Mouse (Mus musculus) liver, adult 2 months (tissue): ENCODE data around the gene Tmprss5. TPM values are rescaled to one million over a fixed set of nuclear protein-coding genes. Genes with fewer than 3 reads are reported as not detected.

ENCODE experiments used
- DNase-seq: peaks from one replicate; pipeline ENCODE4 v3.0.0-alpha.2; 2011; ENCODE audit warnings: low read depth, low spot score; ENCODE audit errors: extremely low read depth
- H3K27ac ChIP-seq: fragments of 200-500 bp; replicated peaks from 2 replicates; pipeline ENCODE4 v1.5.1; 2012; ENCODE audit warnings: low read depth, mild to moderate bottlenecking, control low read depth, inconsistent platforms, low read length; ENCODE audit not compliant: insufficient read depth
- H3K27me3 ChIP-seq: fragments of 200-500 bp; 2 replicates; pipeline ENCODE4 v1.6.1; 2012; ENCODE audit warnings: mild to moderate bottlenecking, moderate library complexity, low read length, inconsistent platforms; ENCODE audit not compliant: control insufficient read depth, insufficient read depth
- H3K36me3 ChIP-seq: fragments of 200-500 bp; 2 replicates; pipeline ENCODE4 v1.6.1; 2012; ENCODE audit warnings: low read length, inconsistent platforms; ENCODE audit not compliant: control insufficient read depth, insufficient read depth
- H3K4me1 ChIP-seq: fragments of 200-500 bp; 2 replicates; pipeline ENCODE4 v1.6.1; 2011; ENCODE audit warnings: low read length; ENCODE audit not compliant: control insufficient read depth, insufficient read depth
- H3K4me3 ChIP-seq: fragments of 200-500 bp; 2 replicates; pipeline ENCODE4 v1.5.1; 2011; ENCODE audit warnings: low read depth, mild to moderate bottlenecking, control low read depth, low read length, moderate library complexity; ENCODE audit not compliant: insufficient read depth
- H3K79me2 ChIP-seq: fragments of 200-500 bp; 2 replicates; pipeline ENCODE4 v1.6.1; 2012; ENCODE audit warnings: inconsistent platforms, mild to moderate bottlenecking, low read length, moderate library complexity; ENCODE audit not compliant: control insufficient read depth, insufficient read depth
- H3K9ac ChIP-seq: fragments of 200-500 bp; 2 replicates; pipeline ENCODE4 v1.6.1; 2012; ENCODE audit warnings: low read depth, mild to moderate bottlenecking, control low read depth, inconsistent platforms, low read length
- CTCF ChIP-seq: fragments of 200-500 bp; IDR thresholded peaks from 2 replicates; pipeline ENCODE4 v1.5.1; 2011; ENCODE audit warnings: low read depth, low read length, control low read depth
- POLR2A ChIP-seq: fragments of 200-500 bp; IDR thresholded peaks from 2 replicates; pipeline ENCODE4 v1.6.1; 2011; ENCODE audit warnings: low read length, control low read depth; ENCODE audit not compliant: insufficient read depth; ENCODE audit errors: extremely low read depth
- WGBS: fragments of 180-500 bp; shearing (Covaris S2); methylation state at CpG from one replicate; pipeline ENCODE4 v1.1.7; 2018; 5-methylcytosine and 5-hydroxymethylcytosine counted together
- polyA plus RNA-seq: library from polyadenylated mRNA; depleted of rRNA; stranded (reverse); fragments of >200 nt; gene quantifications from 2 replicates; pipeline ENCODE4 v1.2.3, GENCODE M21; 2012
- total RNA-seq: library from RNA; depleted of rRNA; stranded (reverse); fragments of >200 nt; gene quantifications from 2 replicates; pipeline ENCODE4 v1.2.3, GENCODE M21; 2014

The Tmprss5 gene
- total and polyA plus RNA-seq, 2 experiments = not detected

- H3K36me3 ChIP-seq = peaks cover 45% of the 10 kb centered on the region
- no peaks in the 10 kb centered on the region for H3K79me2 ChIP-seq
- H3K4me3 ChIP-seq = no peak overlapping the region
- TF ChIP-seq POLR2A (no peak), CTCF (no peak)
- 92% methylated on average over 3 of the region's 3 CpGs for WGBS
- no peak overlapping the region for H3K27ac ChIP-seq
- H3K27me3 ChIP-seq = no peaks in the 10 kb centered on the region
- H3K4me1 ChIP-seq = no peaks in the 10 kb centered on the region
- no peak for DNase-seq
- H3K9ac ChIP-seq = no peak overlapping the region
Observed at GRCm38 (mm10) chr9:49076847-49077246, 4.2 kb upstream of the Tmprss5 start.

DNA sequence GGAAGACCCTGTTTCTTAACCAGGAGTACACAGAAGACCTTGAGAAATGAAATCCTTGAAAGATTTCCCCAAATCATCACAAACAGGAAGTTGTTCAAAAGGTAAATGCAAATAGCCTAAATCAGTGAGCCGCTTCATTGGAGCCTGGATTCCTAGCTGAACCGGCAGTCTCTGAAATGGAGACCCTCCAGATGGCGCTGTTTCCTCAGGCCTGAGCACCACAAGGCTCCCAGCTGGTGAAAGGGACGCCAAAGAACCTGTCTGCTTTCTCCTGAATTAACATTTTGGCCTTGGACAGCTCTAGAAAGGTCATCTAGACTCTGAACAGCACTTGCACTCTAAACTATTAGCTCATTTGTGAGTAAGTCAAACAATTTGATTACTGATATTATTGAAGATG lies 501 bp downstream of the Tmprss5 start:
- Histone ChIP-seq H3K9ac (no peak overlapping the region), H3K4me1 (no peaks in the 10 kb centered on the region), H3K4me3 (no peak overlapping the region), H3K79me2 (no peaks in the 10 kb centered on the region), H3K27me3 (no peaks in the 10 kb centered on the region), H3K27ac (no peak overlapping the region), H3K36me3 (peaks cover 21% of the 10 kb centered on the region)
- peak; percentile 25 for DNase-seq
- WGBS = 29% methylated on average over 4 of the region's 4 CpGs
- TF ChIP-seq POLR2A (no peak), CTCF (peak; percentile 79)

DNA sequence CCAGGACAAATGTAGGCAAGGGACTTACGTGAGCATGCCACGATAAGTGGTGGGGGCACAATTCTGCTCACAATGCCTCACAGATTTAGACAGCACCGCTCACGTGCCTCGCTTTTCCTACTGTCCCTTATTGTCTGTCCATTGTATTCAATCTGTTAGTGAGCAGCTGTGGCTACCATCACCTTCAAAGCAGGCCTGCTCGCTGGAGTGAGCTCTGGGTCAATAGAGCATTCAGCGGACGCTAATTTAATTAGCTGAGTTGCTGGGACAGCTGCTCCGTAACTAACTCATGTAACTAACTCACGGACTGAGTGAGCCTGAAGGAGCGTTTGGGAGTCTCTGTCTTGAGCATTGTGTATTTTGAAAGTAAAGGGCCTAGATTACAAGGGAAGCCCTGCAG lies 6.3 kb downstream of the Tmprss5 start:
- no peaks in the 10 kb centered on the region for H3K79me2 ChIP-seq
- H3K27me3 ChIP-seq = no peaks in the 10 kb centered on the region
- no peak for DNase-seq
- H3K9ac ChIP-seq = no peak overlapping the region
- TF ChIP-seq CTCF (no peak), POLR2A (no peak)
- no peaks in the 10 kb centered on the region for H3K36me3 ChIP-seq
- 75% methylated on average over 11 of the region's 11 CpGs for WGBS
- no peak overlapping the region for H3K27ac ChIP-seq
- no peaks in the 10 kb centered on the region for H3K4me1 ChIP-seq
- H3K4me3 ChIP-seq = no peak overlapping the region

GRCm38 (mm10) chr9:49098871-49099270 lies 17.8 kb downstream of the Tmprss5 start:
- Histone ChIP-seq H3K27me3 (no peaks in the 10 kb centered on the region), H3K4me1 (no peaks in the 10 kb centered on the region), H3K27ac (no peak overlapping the region), H3K36me3 (no peaks in the 10 kb centered on the region), H3K9ac (no peak overlapping the region), H3K79me2 (no peaks in the 10 kb centered on the region), H3K4me3 (no peak overlapping the region)
- DNase-seq = no peak
- TF ChIP-seq POLR2A = no peak
- no peak for TF ChIP-seq CTCF
- WGBS = 91% methylated on average over 3 of the region's 3 CpGs

- H3K27ac ChIP-seq = no peak overlapping the region
- DNase-seq = no peak
- no peaks in the 10 kb centered on the region for H3K4me1 ChIP-seq
- H3K4me3 ChIP-seq = no peak overlapping the region
- WGBS = 78% methylated on average over 1 of the region's 1 CpGs
- no peaks in the 10 kb centered on the region for H3K36me3 ChIP-seq
- no peaks in the 10 kb centered on the region for H3K79me2 ChIP-seq
- H3K9ac ChIP-seq = no peak overlapping the region
- H3K27me3 ChIP-seq = no peaks in the 10 kb centered on the region
- TF ChIP-seq CTCF (no peak), POLR2A (no peak)
Observed at GRCm38 (mm10) chr9:49102328-49102727, 21.3 kb downstream of the Tmprss5 start.

GRCm38 (mm10) chr9:49109101-49109500 lies 28.0 kb downstream of the Tmprss5 start:
- no peak overlapping the region for H3K9ac ChIP-seq
- no peak for DNase-seq
- TF ChIP-seq CTCF (no peak), POLR2A (no peak)
- H3K4me3 ChIP-seq = no peak overlapping the region
- no peaks in the 10 kb centered on the region for H3K4me1 ChIP-seq
- H3K36me3 ChIP-seq = no peaks in the 10 kb centered on the region
- H3K27me3 ChIP-seq = no peaks in the 10 kb centered on the region
- 54% methylated on average over 7 of the region's 7 CpGs for WGBS
- H3K79me2 ChIP-seq = no peaks in the 10 kb centered on the region
- H3K27ac ChIP-seq = no peak overlapping the region
